Mouse (Mus musculus) ovary, postnatal 10 days (tissue): Measurements from ENCODE around the gene Gm11567.
"Not testable (repeated sequence)": the region's sequence is repeated elsewhere in the genome, so short reads cannot be mapped to it uniquely, and the experiment has no call there.

ENCODE experiments used
- DNase-seq: peaks from one replicate; pipeline ENCODE4 v3.0.0; 2022; ENCODE audit warnings: low spot score

Gm11567 gene

DNA sequence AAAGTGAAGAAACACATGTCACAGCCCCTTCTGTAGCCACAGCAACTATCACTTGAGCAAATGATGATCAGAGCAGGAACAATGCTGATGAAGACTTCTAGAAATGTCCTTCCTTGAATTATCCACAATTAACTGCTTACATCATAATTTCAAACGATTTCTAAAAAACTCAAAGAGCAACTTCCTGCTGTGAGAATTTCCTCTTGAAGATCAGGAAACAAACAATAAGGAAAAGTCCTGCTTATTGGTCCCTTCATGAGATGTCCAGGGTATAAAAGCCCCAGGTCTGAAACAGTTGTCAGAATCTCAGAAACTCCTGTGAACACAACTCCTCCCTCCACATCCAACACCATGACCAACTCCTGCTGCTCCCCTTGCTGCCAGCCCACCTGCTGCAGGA, at the start of gene Gm11567:
Gm11567 (plus strand) TSS at position 301 of the 400 bp plus-strand sequence.
- not testable (repeated sequence) for DNase-seq

DNA sequence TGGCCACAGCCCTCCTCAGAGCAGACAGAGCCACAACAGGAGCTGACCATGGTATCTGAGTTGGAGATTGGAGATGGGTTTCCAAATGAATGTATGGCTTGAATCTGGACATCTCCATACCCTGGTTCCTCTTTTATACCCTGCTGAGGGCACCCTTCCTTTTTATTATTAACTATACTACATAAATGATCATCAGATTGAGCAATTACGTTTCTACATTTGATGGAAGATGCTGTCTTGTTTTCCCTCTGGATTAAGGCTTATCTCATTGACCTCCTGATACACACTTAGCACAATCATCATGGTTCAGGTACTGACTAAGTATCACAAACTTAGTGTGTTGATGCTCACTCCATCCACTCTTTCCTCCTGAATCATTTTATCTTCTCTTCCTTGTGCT, 41.0 kb upstream of the Gm11567 start, which contains the start of gene 2300003K06Rik:
2300003K06Rik (minus strand) TSS at position 101 of the 400 bp plus-strand sequence.
- DNase-seq = no peak

DNA sequence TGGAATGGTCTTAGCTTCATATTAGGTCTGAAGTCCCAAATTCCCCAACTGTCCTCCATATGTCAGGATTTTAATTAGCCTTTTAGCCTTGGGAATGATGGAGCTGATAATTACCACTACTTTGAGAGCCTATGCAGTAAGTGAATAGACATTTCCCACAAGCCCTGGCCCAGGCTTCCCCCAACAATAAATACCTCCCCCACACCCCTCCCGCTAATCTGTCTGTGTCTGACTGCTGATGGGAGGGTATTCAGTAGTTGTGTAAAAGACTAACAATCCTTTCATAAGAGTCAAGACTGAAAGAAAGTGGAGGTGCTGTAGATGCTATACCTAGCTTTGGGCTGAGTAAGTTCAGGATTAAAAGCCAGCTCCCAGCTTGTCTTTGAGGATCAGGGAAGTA, 36.8 kb upstream of the Gm11567 start:
- no peak for DNase-seq

DNA sequence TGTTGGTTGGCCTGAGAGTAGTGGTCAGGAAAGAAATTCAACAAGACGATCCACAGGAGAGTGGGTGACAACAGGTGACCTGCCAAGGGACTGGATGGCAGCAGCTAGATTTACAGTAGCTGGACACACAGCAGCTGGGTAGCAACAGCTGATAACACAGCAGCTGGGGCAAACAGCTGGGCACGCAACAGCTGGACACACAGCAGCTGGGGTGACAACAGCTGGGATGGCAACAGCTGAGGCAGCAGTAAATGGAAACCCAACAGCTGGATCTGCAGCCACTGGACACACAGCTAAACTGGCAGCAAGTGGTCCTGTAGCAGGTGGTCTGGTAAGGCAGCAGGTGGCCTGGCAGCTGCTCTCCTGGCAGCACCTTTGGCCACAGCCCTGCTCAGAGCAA, 32.2 kb upstream of the Gm11567 start:
- DNase-seq = no peak

DNA sequence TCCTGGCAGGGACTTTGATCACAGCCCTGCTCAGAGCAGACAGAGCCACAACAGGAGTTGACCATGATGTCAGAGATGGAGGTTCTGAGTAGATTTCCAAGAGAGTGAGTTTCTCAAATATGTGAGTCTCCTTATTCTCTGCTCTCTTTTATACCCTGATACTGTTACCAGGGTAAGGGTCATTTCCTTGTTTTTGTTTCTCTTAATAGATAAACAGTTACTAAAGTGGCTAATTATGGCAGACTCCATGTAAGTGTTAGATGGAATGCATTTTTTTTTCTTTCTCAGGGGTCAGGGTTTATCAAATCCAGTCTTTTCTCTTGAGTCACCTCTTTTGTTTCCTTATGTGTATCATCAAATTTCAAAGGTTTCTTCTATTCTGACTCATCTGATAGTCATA, 27.5 kb upstream of the Gm11567 start, which contains the start of gene Krtap4-16:
Krtap4-16 (minus strand) TSS at position 101 of the 400 bp plus-strand sequence.
- DNase-seq = no peak

DNA sequence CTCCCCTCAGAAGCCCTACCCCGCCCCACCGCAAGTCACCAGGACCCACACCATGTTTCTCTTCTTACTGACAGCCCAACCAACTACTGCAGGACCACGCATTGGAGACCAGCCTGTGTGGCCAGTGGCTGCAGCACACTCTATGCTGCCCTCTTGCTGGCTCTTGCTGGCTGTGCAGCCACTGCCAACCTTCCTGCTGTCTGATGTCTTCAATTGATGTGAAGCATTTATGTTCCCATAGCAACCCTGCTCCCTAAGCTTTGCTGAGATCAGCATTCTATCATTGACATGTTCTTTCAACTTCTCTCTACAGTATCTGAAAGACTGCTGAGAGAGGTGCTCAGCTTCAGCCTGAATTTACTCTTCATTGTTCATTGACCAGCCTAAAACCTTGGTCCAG, 24.9 kb upstream of the Gm11567 start:
- no peak for DNase-seq

DNA sequence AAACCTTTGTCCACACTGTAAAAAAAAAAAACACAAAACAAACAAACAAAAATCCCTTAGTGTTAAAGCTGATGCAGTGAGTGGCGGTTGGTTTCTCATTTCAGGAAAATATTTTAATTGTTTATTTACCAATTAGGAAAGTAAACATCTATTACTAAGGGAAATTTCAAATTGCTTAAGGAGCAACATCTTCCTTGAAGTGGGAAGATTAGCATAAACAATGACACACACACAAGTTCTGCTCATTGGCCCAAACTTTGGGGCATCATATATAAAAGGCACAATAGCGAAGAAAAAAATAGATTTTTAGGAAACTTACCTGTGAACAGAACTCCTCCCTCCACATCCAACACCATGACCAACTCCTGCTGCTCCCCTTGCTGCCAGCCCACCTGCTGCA, 21.4 kb upstream of the Gm11567 start, which contains the start of gene Gm11568:
Gm11568 (plus strand) TSS at position 301 of the 400 bp plus-strand sequence.
- DNase-seq = no peak

DNA sequence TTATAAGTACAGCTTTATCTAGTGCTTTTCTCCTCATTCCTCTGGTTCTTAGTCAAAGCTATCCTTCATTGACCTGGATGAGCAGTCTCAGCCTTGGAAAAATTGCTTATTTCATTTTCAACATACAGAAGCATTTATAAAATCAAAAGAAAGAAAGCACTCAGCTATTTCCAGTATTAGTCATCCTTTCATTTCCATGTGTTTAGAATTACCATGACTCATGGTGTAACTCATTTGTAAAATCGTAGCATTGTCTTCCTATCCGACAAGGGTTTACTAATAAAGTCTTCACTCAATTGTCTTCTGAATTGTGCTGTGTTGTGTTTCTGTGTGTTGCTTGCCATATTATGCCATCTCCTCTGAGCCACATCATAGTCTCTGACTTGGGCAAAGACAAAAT, 20.2 kb upstream of the Gm11567 start:
- DNase-seq = no peak

DNA sequence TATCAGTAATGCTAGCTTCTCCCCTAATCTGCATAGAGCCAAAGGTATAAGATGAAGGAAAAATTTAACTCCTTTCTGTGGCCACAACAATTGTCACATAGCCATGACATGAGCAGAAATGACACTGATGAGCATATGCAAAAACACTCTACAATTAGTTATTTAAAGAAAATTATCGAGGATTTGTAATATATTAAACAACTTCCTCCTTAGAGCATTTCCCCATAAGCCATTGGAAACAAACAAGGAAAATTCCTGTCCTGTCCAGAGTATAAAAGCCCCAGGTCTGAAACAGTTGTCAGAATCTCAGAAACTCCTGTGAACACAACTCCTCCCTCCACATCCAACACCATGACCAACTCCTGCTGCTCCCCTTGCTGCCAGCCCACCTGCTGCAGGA, 14.8 kb upstream of the Gm11567 start, which contains the start of gene Gm11559:
Gm11559 (plus strand) TSS at position 301 of the 400 bp plus-strand sequence.
- not testable (repeated sequence) for DNase-seq

DNA sequence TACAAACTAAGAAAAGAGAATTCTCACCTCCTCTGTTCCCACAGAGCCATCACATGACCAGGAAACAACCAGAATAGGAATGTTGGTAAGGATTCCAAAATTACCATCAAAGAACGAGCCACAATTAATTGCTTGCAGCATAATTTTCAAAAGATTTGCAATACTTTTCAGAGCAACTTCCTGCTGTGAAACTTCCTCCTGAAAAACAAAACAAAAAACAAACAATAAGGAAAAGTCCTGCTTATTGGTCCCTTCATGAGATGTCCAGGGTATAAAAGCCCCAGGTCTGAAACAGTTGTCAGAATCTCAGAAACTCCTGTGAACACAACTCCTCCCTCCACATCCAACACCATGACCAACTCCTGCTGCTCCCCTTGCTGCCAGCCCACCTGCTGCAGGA, 5.9 kb upstream of the Gm11567 start, which contains the start of gene Krtap9-1:
Krtap9-1 (plus strand) TSS at position 301 of the 400 bp plus-strand sequence.
- not testable (repeated sequence) for DNase-seq

DNA sequence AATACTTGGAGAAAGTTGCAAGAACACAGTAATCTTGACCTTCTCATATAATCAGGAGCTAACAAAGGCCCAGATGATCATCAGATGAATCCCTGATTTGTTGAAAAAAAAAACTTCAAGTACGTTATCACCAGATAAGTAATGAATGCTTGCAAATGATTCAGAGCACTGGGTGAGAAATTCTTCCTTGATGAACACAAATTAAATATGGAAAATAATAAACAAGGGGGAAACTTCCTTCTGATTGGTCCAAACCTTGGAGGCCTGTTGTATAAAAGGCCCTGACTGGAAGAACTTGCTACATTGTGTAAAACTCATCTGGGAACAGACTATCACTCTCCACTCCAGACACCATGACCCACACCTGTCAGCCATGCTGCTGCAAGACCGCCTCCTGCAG, 28.6 kb downstream of the Gm11567 start, which contains the start of gene Krtap31-1:
Krtap31-1 (plus strand) TSS at position 301 of the 400 bp plus-strand sequence.
- DNase-seq = no peak

DNA sequence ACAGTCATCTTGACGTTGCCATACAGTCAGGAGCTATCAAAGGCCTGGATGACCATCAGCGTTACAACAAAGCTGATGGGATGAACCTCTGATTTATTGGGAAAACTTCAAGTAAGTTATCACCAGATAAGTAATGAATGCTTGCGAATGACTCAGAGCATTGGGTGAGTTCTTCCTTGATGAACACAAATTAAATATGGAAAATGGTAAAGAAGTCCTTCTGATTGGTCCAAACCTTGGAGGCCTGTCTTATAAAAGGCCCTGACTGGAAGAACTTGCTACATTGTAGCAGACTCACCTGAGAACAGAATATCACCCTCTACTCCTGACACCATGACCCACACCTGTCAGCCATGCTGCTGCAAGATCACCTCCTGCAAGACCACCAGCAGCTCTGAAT, 35.5 kb downstream of the Gm11567 start, which contains the start of gene Gm11565:
Gm11565 (plus strand) TSS at position 301 of the 400 bp plus-strand sequence.
- no peak for DNase-seq
